Mouse (Mus musculus): ENCODE measurements at regions not wholly inside any gene's neighbourhood (a gene's known extent, or its start where the extent isn't known, plus 50 kb on each side); places are given as distances from the start of the nearest gene placed in this dataset.
"Not testable (repeated sequence)": the region's sequence is repeated elsewhere in the genome, so short reads cannot be mapped to it uniquely, and the experiment has no call there.

- intact Hi-C loops (cut with DNase I) = no loop called here
These were observed 274.1 kb downstream of the Rpia start for GRCm38 (mm10) chr6:70517932-70518331.

DNA sequence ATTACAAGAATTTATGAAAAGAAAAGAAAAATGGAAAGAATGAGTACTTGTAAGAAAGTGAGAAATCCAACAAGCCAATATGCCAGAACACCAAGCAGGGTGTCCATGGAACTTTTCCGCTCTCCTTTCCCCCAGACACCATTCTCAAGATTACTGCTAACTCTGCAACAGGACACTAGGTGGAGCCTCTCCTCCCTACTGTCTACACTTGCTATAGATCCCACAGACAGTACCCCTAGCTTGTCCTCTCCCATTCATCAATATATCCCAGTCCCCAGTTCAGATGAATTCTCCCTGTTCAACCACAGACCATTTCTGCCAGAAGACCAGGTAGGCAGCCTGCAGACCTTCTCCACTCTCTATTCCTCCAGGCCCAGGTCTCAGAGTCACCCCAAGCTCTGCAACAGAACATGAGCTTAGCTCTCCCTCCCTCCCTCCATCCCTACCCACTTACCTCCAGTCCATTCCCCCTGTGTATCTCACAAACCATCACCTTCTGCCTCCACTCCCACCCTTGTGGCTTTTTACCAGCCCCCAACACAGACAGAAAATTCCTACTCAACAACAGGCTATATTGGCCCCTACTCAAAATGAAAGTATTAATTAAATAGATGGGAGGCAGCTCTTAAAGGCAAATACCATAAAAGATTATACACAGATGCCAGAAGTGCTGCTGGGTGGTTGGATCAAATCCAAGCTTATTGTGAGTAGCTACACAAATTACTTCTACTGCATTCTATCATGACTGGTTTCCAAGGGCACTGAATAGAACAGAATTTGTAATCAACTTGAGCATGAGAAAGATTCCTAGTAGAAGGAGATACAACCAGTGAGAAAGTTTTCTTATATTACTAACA lies 323.2 kb downstream of the Rpia start:
- intact Hi-C loops (cut with DNase I) = no loop called here

DNA sequence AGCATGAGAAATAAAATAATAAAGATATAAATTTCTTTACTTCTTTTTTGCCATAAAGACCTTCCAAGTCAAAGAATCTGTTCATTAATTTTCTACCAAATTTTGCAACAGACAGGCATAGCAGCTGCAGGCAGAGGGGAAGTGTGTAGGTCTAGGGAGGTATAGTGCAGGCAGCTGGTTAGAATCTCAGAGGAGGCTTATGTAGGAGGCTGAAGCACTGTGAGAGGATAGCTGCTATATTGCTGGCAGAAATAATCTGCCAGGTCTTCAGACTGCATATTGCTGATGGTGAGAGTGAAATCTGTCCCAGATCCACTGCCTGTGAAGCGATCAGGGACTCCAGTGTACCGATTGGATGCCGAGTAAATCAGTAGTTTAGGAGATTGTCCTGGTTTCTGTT lies 334.8 kb downstream of the Rpia start:
- intact Hi-C loops (cut with DNase I) = no loop called here

GRCm38 (mm10) chr6:70434739-70435138 lies 357.3 kb downstream of the Rpia start:
- intact Hi-C loops (cut with DNase I) = not testable (repeated sequence)

GRCm38 (mm10) chr6:70406290-70406689 lies 385.7 kb downstream of the Rpia start:
- intact Hi-C loops (cut with DNase I) = not testable (repeated sequence)

- intact Hi-C loops (cut with DNase I) = loop anchor here (10.0 kb wide), 1 partner anchor 155 kb away; no protein-coding TSS in a partner anchor
These were observed 402.2 kb downstream of the Rpia start for GRCm38 (mm10) chr6:70389850-70390249.

- intact Hi-C loops (cut with DNase I) = loop anchor here (10.0 kb wide), 1 partner anchor 152 kb away; no protein-coding TSS in a partner anchor
These were observed 405.6 kb downstream of the Rpia start for GRCm38 (mm10) chr6:70386396-70386795.

DNA sequence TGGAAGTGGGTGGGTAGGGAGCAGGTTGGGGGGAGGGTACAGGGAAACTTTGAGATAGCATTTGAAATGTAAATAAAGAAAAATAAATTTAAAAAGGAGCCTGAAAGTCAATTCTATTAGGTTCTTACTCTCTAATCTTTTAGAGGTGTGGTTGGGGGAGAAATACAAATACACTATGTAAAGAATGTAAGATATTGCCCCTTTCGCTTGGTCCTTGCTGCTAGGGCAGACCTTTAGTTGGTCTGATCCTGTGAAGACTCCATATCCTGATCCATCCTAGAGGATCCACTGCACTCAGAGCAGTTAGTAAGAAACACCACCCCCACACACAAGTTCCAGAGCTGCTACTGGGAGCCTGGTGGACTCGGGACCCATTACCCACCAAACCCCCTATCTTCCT lies 412.7 kb downstream of the Rpia start:
- intact Hi-C loops (cut with DNase I) = not testable (repeated sequence)

DNA sequence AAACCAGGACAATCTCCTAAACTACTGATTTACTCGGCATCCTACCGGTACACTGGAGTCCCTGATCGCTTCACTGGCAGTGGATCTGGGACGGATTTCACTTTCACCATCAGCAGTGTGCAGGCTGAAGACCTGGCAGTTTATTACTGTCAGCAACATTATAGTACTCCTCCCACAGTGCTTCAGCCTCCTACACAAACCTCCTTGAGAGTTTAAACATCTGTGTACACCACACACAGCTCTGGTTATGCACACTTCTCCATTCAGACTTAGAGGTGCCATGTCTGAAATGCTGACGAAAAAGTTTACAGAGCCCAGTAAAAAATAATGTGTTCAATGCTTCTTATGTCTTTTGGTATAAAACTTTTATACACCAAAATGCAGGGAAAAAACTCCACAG lies 420.2 kb downstream of the Rpia start:
- intact Hi-C loops (cut with DNase I) = not testable (repeated sequence)

- intact Hi-C loops (cut with DNase I) = no loop called here
These were observed 435.7 kb downstream of the Rpia start for GRCm38 (mm10) chr6:70356303-70356702.

DNA sequence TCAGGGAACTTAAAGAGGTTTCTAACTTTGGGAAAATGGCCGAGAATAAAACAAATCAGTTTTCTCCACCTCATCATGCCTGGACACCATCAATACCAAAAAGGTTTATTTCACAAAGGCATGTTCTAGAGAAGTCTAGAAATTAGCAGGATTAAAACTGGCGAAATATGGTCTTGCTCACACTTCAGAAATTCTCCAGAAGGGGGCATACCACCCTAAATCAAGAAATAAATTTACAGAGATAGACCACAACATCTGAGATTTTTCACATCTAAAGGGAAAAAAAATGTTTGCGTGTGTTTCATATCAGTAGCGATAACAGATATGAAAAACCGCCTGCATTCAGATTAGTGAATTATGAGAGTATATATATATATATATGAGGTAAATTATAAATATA lies 449.9 kb downstream of the Rpia start:
- intact Hi-C loops (cut with DNase I) = no loop called here

GRCm38 (mm10) chr6:70340691-70341090 lies 451.3 kb downstream of the Rpia start:
- intact Hi-C loops (cut with DNase I) = not testable (repeated sequence)

DNA sequence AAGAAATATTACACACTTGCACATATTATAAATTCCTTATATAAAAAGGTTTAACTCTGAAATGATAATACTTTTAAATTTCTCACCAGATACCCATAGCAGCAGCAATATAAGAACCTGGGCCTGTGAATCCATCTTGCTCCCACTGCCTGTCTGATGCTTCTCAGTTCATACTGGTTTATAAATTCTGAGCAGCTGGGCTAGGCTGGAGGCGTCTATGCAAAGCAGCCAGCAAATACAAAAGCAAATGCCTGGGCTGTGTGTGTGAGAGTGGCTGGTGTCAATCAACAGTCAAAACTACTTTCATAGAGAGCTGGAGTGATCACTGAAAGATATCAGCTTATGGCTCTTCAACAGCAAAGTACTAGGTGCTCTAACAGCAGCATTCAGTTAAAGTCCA lies 476.7 kb downstream of the Rpia start:
- intact Hi-C loops (cut with DNase I) = loop anchor here (5.0 kb wide), 1 partner anchor 193 kb away; no protein-coding TSS in a partner anchor

DNA sequence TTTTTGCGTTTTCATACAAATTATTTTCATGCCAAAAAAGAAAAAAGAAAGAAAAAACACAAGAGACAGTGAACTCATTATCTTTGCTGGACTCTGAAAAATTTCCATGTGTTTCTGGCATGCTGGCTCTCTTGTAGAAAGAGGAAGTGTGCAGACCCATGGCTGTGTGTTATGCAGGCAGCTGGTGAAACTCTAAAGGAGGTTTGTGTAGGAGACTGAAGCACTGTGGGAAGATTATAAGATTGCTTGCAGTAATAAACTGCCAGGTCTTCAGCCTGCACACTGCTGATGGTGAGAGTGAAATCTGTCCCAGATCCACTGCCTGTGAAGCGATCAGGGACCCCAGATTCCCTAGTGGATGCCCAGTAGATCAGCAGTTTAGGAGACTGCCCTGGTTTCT lies 477.4 kb downstream of the Rpia start:
- intact Hi-C loops (cut with DNase I) = loop anchor here (5.0 kb wide), 1 partner anchor 192 kb away; no protein-coding TSS in a partner anchor

DNA sequence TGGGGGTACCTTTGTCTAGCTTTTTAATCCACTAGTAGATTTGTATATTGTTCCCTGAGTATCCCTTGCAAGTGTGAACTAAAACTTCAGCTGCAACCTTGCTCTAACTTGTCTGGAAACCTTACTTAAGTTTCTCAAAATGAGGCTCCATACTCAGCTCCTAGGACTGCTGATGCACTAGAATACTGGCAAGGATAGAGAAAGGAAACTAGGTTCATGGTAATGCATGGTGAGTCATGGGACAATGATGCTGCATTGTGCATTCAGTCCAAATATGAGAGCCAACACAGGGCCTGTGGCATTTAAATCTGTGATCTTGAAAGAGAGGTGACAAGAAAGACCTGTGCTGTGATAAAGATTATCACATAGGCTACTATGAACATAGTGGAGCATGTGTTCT lies 490.9 kb downstream of the Rpia start:
- intact Hi-C loops (cut with DNase I) = loop anchor here (5.0 kb wide), 1 partner anchor 184 kb away; no protein-coding TSS in a partner anchor

DNA sequence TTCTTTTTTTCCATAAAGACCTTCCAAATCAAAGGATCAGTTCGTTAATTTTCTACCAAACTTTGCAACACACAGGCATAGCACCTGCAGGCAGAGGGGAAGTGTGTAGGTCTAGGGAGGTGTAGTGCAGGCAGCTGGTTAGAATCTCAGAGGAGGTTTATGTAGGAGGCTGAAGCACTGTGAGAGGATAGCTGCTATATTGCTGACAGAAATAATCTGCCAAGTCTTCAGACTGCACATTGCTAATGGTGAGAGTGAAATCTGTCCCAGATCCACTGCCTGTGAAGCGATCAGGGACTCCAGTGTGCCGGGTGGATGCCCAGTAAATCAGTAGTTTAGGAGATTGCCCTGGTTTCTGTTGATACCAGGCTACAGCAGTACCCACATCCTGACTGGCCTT lies 531.8 kb downstream of the Rpia start:
- intact Hi-C loops (cut with DNase I) = loop anchor here (10.0 kb wide), 1 partner anchor 155 kb away; no protein-coding TSS in a partner anchor

GRCm38 (mm10) chr6:70240167-70240566 lies 551.9 kb downstream of the Rpia start:
- intact Hi-C loops (cut with DNase I) = not testable (repeated sequence)

- intact Hi-C loops (cut with DNase I) = no loop called here
These were observed 564.9 kb downstream of the Rpia start for GRCm38 (mm10) chr6:70227166-70227565.

GRCm38 (mm10) chr6:70216632-70217031 lies 575.4 kb downstream of the Rpia start:
- intact Hi-C loops (cut with DNase I) = not testable (repeated sequence)

GRCm38 (mm10) chr6:70215781-70216180 lies 576.3 kb downstream of the Rpia start:
- intact Hi-C loops (cut with DNase I) = not testable (repeated sequence)
